Mouse (Mus musculus): Measurements from ENCODE around the gene Oosp1. TPM values are rescaled to one million over a fixed set of nuclear protein-coding genes. Genes with fewer than 3 reads are reported as not detected.

The Oosp1 gene
- polyA plus RNA-seq, 1 experiment from 2014 or later = not detected

GRCm38 (mm10) chr19:11660459-11660858, 30.5 kb downstream of the Oosp1 start, which contains the start of gene Oosp2:
TSS of gene Oosp2 (minus strand) at chr19:11660559.
- no peak within 1 kb of the TSS for H3K9ac ChIP-seq
- no peak within 1 kb of the TSS for H3K27ac ChIP-seq (replicated peaks)
- H3K36me3 ChIP-seq = no peaks in the 10 kb centered on the region
- no peak within 1 kb of the TSS for H3K4me3 ChIP-seq
- 90% methylated on average over 5 of the region's 5 CpGs for WGBS
- no peaks in the 10 kb centered on the region for H3K9me3 ChIP-seq
- no peak within 1 kb of the TSS for H3K4me2 ChIP-seq
- no peaks in the 10 kb centered on the region for H3K4me1 ChIP-seq (replicated peaks)
- ATAC-seq (ENCODE audit: low FRiP score, low read depth) = no peak
- H3K27me3 ChIP-seq = no peaks in the 10 kb centered on the region

- ATAC-seq (ENCODE audit: low FRiP score, low read depth) = no peak
- no peak overlapping the region for H3K4me3 ChIP-seq
- no peaks in the 10 kb centered on the region for H3K9me3 ChIP-seq
- H3K4me2 ChIP-seq = no peak overlapping the region
- no peaks in the 10 kb centered on the region for H3K36me3 ChIP-seq
- H3K9ac ChIP-seq = no peak overlapping the region
- no peaks in the 10 kb centered on the region for H3K27me3 ChIP-seq
- no peaks in the 10 kb centered on the region for H3K4me1 ChIP-seq (replicated peaks)
- no peak overlapping the region for H3K27ac ChIP-seq (replicated peaks)
- WGBS = 76% methylated on average over 2 of the region's 2 CpGs
These were observed 31.8 kb downstream of the Oosp1 start for GRCm38 (mm10) chr19:11659142-11659541.

GRCm38 (mm10) chr19:11649564-11649963, 41.4 kb downstream of the Oosp1 start:
- Histone ChIP-seq H3K27ac (replicated peaks) (no peak overlapping the region), H3K36me3 (no peaks in the 10 kb centered on the region), H3K27me3 (no peaks in the 10 kb centered on the region), H3K4me1 (replicated peaks) (no peaks in the 10 kb centered on the region), H3K9me3 (no peaks in the 10 kb centered on the region), H3K9ac (no peak overlapping the region), H3K4me3 (no peak overlapping the region), H3K4me2 (no peak overlapping the region)
- ATAC-seq (ENCODE audit: low FRiP score, low read depth) = no peak
- 81% methylated on average over 4 of the region's 4 CpGs for WGBS

GRCm38 (mm10) chr19:11646166-11646565, 44.8 kb downstream of the Oosp1 start:
- Histone ChIP-seq H3K4me3 (no peak overlapping the region), H3K4me1 (replicated peaks) (no peaks in the 10 kb centered on the region), H3K9ac (no peak overlapping the region), H3K4me2 (no peak overlapping the region), H3K36me3 (no peaks in the 10 kb centered on the region), H3K9me3 (no peaks in the 10 kb centered on the region), H3K27ac (replicated peaks) (no peak overlapping the region), H3K27me3 (no peaks in the 10 kb centered on the region)
- 88% methylated on average over 3 of the region's 3 CpGs for WGBS
- ATAC-seq (ENCODE audit: low FRiP score, low read depth) = no peak

GRCm38 (mm10) chr19:11640732-11641131, 50.2 kb downstream of the Oosp1 start, which contains the start of gene Ms4a3:
TSS of gene Ms4a3 (minus strand) at chr19:11640851.
- 69% methylated on average over 1 of the region's 1 CpGs for WGBS
- no peak within 1 kb of the TSS for H3K4me2 ChIP-seq

GRCm38 (mm10) chr19:11639038-11639437, 51.9 kb downstream of the Oosp1 start:
- Histone ChIP-seq H3K36me3 (no peaks in the 10 kb centered on the region), H3K9ac (no peak overlapping the region), H3K9me3 (no peaks in the 10 kb centered on the region), H3K4me3 (no peak overlapping the region), H3K27ac (replicated peaks) (no peak overlapping the region), H3K4me2 (no peak overlapping the region), H3K27me3 (no peaks in the 10 kb centered on the region), H3K4me1 (replicated peaks) (no peaks in the 10 kb centered on the region)
- WGBS = 80% methylated on average over 4 of the region's 4 CpGs
- no peak for ATAC-seq (ENCODE audit: low FRiP score, low read depth)

More at GRCm38 (mm10) chr19:11640732-11641131, 50.2 kb downstream of the Oosp1 start, which contains the start of gene Ms4a3:
- no peak within 1 kb of the TSS for H3K9ac ChIP-seq
- H3K36me3 ChIP-seq = no peaks in the 10 kb centered on the region
- H3K27ac ChIP-seq (replicated peaks) = no peak within 1 kb of the TSS
- no peaks in the 10 kb centered on the region for H3K4me1 ChIP-seq (replicated peaks)
- H3K27me3 ChIP-seq = no peaks in the 10 kb centered on the region
- H3K4me3 ChIP-seq = no peak within 1 kb of the TSS
- no peaks in the 10 kb centered on the region for H3K9me3 ChIP-seq
- ATAC-seq (ENCODE audit: low FRiP score, low read depth) = no peak

- Histone ChIP-seq H3K4me2 (no peak overlapping the region), H3K36me3 (no peaks in the 10 kb centered on the region), H3K9ac (no peak overlapping the region), H3K4me3 (no peak overlapping the region), H3K9me3 (no peaks in the 10 kb centered on the region), H3K4me1 (replicated peaks) (no peaks in the 10 kb centered on the region), H3K27me3 (no peaks in the 10 kb centered on the region), H3K27ac (replicated peaks) (no peak overlapping the region)
- no peak for ATAC-seq (ENCODE audit: low FRiP score, low read depth)
- WGBS = 87% methylated on average over 5 of the region's 5 CpGs
These were observed 55.4 kb downstream of the Oosp1 start for GRCm38 (mm10) chr19:11635572-11635971.

GRCm38 (mm10) chr19:11634330-11634729, 56.6 kb downstream of the Oosp1 start:
- no peak overlapping the region for H3K4me2 ChIP-seq
- no peak overlapping the region for H3K27ac ChIP-seq (replicated peaks)
- H3K4me1 ChIP-seq (replicated peaks) = no peaks in the 10 kb centered on the region
- 69% methylated on average over 2 of the region's 2 CpGs for WGBS
- no peaks in the 10 kb centered on the region for H3K36me3 ChIP-seq
- H3K9me3 ChIP-seq = no peaks in the 10 kb centered on the region
- no peak overlapping the region for H3K4me3 ChIP-seq
- no peak overlapping the region for H3K9ac ChIP-seq
- ATAC-seq (ENCODE audit: low FRiP score, low read depth) = no peak
- H3K27me3 ChIP-seq = no peaks in the 10 kb centered on the region

- WGBS = 95% methylated on average over 1 of the region's 1 CpGs
- Histone ChIP-seq H3K4me1 (replicated peaks) (no peaks in the 10 kb centered on the region), H3K9me3 (no peaks in the 10 kb centered on the region), H3K4me3 (no peak overlapping the region), H3K9ac (no peak overlapping the region), H3K36me3 (no peaks in the 10 kb centered on the region), H3K4me2 (no peak overlapping the region), H3K27me3 (no peaks in the 10 kb centered on the region), H3K27ac (replicated peaks) (no peak overlapping the region)
- ATAC-seq (ENCODE audit: low FRiP score, low read depth) = no peak
These were observed 57.2 kb downstream of the Oosp1 start for GRCm38 (mm10) chr19:11633732-11634131.

- Histone ChIP-seq H3K4me3 (no peak overlapping the region), H3K4me2 (no peak overlapping the region), H3K4me1 (replicated peaks) (no peaks in the 10 kb centered on the region), H3K9me3 (no peaks in the 10 kb centered on the region), H3K27me3 (no peaks in the 10 kb centered on the region), H3K9ac (no peak overlapping the region), H3K36me3 (no peaks in the 10 kb centered on the region), H3K27ac (replicated peaks) (no peak overlapping the region)
- no peak for ATAC-seq (ENCODE audit: low FRiP score, low read depth)
- WGBS = 73% methylated on average over 5 of the region's 5 CpGs
These were observed 65.7 kb downstream of the Oosp1 start for GRCm38 (mm10) chr19:11625231-11625630.

- no peaks in the 10 kb centered on the region for H3K9me3 ChIP-seq
These were observed 66.2 kb downstream of the Oosp1 start for GRCm38 (mm10) chr19:11624800-11625199.

GRCm38 (mm10) chr19:11623551-11623950, 67.4 kb downstream of the Oosp1 start, which contains the start of gene Ms4a2:
TSS of gene Ms4a2 (minus strand) at chr19:11623719.
- H3K9ac ChIP-seq = no peak within 1 kb of the TSS

More at GRCm38 (mm10) chr19:11624800-11625199, 66.2 kb downstream of the Oosp1 start:
- ATAC-seq (ENCODE audit: low FRiP score, low read depth) = no peak
- no peaks in the 10 kb centered on the region for H3K4me1 ChIP-seq (replicated peaks)
- H3K4me2 ChIP-seq = no peak overlapping the region
- H3K36me3 ChIP-seq = no peaks in the 10 kb centered on the region
- no peak overlapping the region for H3K4me3 ChIP-seq
- no peaks in the 10 kb centered on the region for H3K27me3 ChIP-seq
- no peak overlapping the region for H3K27ac ChIP-seq (replicated peaks)
- no peak overlapping the region for H3K9ac ChIP-seq

GRCm38 (mm10) chr19:11617983-11618382, 73.0 kb downstream of the Oosp1 start:
- Histone ChIP-seq H3K4me2 (no peak overlapping the region), H3K4me3 (no peak overlapping the region), H3K27me3 (no peaks in the 10 kb centered on the region), H3K9me3 (no peaks in the 10 kb centered on the region), H3K36me3 (no peaks in the 10 kb centered on the region), H3K4me1 (replicated peaks) (no peaks in the 10 kb centered on the region), H3K27ac (replicated peaks) (no peak overlapping the region), H3K9ac (no peak overlapping the region)
- no peak for ATAC-seq (ENCODE audit: low FRiP score, low read depth)

More at GRCm38 (mm10) chr19:11623551-11623950, 67.4 kb downstream of the Oosp1 start, which contains the start of gene Ms4a2:
- no peaks in the 10 kb centered on the region for H3K4me1 ChIP-seq (replicated peaks)
- H3K27me3 ChIP-seq = no peaks in the 10 kb centered on the region
- H3K9me3 ChIP-seq = no peaks in the 10 kb centered on the region
- WGBS = 87% methylated on average over 2 of the region's 2 CpGs
- H3K4me3 ChIP-seq = no peak within 1 kb of the TSS
- H3K27ac ChIP-seq (replicated peaks) = no peak within 1 kb of the TSS
- no peaks in the 10 kb centered on the region for H3K36me3 ChIP-seq
- ATAC-seq (ENCODE audit: low FRiP score, low read depth) = no peak
- H3K4me2 ChIP-seq = no peak within 1 kb of the TSS
